Mouse (Mus musculus) layer of hippocampus, adult 11-12 months (tissue): ENCODE measurements at regions not wholly inside any gene's neighbourhood (a gene's known extent, or its start where the extent isn't known, plus 50 kb on each side); places are given as distances from the start of the nearest gene placed in this dataset.
A peak's percentile ranks its signal among the peaks of the same experiment; 100 is the strongest.

Source experiments
- DNase-seq: peaks from one replicate; pipeline ENCODE4 v3.0.0; 2022; ENCODE audit warnings: low spot score

DNA sequence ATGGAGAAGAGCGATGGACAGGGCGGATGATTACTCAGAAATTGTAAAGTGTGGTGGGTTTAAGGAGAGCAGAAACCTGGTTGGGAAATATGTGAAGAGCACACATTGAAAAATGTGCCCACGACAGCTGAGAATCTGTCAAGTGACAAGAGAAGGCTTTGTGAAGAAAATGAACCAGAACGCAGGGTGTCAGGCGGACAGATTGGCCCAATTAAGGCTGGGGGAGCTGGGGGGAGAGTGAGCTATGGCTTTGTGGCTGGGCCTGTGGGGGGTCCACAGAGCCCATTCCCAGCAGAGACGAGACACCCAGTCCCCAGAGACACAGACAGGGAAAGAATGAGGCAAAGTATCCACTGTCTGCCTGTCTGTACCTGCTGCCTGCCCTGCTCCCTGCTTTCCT, 153.3 kb downstream of the Shq1 start:
- no peak for DNase-seq

DNA sequence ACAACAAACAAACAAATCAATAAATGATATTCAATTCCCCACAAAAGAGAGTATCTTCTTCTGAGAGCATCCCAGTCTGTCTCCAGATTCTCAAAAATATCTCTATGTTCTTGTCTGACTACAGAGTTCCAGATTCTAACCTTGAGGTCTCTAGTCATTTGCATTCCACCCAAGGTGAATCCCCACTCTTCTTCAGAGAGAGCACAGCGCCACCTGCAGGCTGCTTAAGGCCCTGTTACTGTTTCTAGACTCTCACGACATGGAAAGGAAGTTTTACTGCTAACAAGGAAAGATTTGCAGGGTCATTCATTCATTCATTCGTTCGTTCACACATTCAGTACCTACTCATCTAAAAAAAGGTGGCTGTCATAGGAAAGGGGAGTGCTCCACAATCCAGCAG, 158.3 kb downstream of the Shq1 start:
- peak; percentile 16 for DNase-seq

DNA sequence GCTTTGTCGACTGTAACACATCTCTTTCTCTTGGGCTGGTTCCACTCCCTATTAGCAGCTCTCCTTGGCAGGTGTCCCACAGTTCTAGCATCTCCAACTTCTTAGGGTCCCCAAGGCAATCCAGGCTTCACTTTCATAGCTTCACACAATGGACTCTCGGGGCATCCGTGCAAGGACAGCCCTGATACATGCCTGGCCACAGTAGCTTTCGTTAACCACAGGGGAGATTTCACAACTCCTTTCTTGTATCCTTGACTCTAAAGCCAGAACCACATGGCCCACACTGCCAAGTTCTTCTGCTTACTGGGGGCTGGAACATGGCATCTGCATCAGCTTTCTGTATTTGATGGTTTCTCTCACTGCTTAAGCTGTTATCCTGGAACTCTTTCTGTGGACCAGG, 160.3 kb downstream of the Shq1 start:
- no peak for DNase-seq

DNA sequence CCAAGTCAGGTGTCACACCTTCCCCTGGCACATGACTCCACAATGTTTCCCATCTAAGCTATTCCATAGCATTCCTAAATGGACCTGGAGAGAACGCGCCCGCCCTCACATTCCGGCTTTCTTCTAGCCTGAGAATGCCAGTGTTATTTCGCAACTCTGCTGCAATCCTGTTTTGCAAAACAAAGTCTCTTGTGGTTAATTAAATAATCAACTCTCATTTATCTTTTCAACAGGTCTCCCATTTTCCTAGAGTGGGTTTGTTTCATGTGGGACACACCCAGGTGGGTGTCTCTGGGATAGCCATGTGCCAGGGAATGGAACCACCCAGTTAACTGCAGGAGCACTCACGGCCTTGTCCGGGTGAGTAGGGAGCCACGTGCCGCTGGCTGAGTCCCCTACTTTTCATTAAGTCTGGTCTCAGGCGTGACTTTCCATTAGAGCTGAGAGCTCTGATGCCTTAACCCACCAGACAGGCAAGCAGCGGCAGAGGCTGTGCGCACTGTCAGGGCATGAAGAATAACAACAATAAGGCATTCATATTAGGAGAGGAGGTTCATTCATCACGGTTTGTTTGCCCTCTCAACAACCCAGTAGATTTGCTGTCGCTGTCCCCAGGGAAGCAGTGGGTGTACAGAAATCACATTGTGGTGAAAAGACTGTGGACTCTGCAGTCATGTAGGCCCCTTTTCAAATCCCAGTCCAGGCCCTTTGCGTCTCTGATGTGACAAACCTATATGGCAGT, 165.3 kb downstream of the Shq1 start:
- no peak for DNase-seq

DNA sequence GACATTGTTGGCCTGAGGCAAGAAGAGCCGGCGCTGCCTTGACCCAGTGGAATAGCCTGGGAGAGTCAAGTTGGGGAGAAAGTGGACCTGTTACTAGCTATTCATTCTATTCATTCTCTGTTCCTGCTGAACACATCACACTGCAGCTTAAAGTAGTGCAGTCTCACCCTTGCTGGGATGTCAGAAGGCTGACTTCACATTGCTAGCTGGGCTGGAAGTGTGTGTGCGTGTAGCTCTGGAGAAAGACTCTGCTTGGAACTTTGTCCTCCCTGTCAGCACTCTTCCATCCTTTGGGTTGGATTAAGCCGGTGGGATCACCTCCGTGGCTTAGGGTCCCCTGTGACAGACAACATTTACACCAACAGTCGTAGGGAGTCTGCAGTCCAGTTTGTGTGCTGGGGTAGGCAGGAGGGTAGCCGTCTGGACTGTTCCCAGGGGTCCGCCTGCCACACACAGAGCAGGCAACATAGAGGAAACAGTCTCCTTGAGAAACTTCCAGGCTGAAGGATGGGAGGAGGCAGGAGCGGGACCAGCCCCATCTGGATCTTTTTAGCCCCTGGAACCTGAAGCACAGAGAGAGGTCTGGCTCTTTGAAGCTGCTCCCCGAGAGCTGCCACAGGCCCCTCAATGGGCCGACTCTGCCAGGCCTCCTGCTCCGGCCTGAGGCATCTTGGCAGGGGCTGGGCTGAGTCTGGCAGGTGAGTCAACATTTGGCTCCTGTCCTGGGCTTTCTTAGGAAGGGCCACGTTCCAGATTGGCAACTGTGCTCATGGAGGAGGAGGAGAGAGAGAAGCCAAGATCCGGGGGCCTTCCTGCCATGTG, 167.8 kb downstream of the Shq1 start:
- no peak for DNase-seq

DNA sequence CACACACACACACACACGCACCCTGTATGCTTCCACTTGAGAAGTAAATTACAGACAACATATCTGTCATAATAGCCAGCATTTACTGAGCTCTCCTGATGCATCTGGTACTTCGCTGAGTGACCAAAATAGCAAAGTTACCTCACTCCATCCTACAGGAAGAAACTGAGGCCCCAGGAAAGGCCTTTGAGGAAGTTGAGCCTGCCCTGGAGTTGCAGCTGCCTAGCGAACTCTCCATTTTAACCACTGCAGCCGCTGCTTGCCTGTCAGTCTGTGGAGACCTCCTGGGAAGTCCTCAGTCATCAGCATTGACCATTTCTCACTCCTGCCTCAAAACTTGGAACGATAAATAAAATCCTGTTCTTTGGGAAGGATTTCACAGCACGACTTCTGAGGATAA, 168.8 kb downstream of the Shq1 start:
- no peak for DNase-seq

DNA sequence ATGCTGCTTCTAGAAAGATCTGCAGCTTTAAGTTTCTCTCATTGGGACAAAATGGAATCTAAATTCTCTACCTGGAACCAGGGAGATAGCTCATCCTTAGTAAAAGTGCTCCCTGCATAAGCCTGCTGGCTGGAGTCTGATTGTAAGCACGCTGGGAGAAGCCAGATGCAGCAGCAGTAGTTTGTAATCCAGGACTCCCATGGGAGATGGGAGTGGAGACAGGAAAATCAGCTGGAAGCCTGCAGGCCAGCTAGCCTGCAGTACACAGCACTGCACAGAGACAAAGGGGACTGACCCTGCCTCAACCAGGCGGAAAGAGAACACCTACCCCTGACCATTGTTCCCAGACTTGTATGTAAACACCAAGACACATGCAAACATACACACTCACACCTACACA, 170.2 kb downstream of the Shq1 start:
- no peak for DNase-seq

DNA sequence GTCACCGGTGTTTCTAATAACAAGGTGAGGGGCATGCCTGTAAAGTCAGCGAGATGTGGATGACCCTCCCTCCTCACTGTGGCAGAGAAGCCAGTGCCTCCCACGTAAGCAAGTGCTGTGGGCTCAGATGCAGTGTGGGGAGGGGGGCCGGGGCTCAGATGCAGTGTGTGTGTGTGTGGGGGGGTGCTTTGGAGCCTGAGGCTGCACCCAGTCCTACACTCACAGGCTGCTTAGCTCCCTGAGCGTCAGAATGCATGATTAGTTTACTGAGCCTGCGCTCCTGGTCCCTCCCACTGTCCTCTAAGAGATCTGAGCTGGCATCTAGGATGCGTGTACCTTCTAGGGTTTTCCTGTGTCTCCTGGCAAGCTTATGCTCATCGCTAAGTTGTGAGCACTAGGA, 170.9 kb downstream of the Shq1 start:
- no peak for DNase-seq

DNA sequence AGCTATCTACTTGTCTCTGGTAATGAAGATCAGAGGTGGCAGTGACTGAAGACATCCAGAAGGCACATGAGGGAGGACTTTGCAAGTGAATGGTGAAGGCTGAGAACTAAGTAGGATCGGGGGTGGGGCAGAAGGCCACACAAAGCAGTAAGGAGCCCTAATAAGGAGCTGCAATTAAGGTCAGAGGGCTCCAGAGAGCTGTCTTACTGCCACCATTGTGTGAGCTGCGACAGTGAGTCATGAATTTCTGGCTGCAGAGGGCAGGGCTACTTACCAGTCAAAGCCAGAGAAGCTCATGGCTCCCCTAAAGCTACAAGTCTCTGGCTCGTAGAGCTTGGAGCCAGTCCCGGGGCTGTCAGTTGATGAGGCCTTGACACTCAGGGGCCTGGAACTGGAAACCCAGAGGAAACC, 172.1 kb downstream of the Shq1 start:
- DNase-seq: no peak

DNA sequence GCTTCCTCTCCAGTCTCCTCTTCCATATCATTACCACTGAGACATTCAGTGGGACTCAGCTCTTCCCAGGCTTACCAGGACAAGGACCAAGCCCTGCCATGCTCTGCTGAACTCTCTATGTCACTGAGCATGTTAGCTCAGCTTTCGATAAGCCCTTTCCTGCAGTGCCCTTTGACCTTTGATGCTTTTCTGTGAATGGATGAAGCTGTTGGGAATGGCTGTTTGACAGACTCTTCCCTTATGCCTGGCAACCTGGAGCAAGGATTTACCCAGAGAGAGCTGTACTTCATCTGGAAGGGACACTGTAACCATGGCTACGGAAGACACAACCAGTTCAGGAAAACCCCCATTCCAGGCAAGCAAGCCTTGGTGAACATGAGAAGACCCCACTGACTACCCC, 172.8 kb downstream of the Shq1 start:
- no peak for DNase-seq

DNA sequence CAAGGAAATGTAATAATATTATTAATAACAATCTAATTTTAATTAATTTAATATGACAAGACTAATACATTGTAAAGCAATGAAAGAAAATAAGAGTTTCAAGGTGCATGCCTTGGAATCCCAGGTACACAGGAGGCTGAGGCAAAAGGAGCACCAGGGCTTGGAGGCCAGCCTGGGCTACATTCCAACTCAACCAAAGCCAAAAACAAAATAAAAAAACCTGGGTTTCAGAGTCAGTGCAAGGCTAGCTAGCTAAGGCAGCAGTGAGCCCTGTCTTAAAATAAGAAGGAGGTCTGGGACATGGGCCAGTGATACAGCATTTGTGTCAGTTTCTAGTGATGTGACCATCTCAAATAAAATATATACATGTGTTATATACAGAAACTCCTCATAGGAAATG, 174.8 kb downstream of the Shq1 start:
- no peak for DNase-seq

DNA sequence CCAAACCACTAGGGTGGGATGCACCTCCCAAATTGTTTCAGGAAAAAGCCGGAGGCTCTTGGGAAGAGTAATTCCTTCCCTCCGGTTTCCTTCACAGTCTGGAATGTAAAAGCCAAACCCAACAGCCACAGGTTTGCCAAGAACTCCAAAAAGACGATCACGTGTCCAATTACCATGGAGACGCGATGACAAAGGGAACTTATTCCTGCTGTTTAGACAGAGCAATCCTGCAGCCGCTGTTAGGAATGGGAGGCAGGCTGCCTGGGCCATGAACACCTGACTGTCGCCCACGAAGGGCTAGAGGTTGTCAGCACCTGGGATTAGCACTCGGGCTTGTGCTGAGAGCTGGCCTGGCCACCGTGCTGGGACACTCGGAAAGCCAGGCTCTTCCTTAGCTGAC, 175.8 kb downstream of the Shq1 start:
- DNase-seq: peak; percentile 47

DNA sequence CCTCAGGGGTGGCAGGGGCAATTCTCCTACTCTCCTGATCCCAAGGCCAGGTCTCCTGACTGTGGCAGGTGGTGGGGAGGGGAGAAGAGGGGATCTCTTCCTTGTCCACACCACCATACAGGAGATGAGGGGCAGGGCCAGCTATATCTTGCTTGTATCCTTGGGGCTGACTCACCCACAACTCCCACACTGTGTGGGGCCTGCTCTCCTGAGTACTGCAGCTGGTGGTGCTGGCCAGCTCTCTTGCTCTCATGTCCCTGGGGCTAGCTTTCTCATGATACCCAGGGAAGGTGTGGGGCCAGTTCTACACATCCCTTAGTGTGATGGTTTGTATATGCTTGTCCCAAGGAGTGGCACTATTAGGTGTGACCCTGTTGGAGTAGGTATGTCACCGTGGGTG, 177.4 kb downstream of the Shq1 start:
- DNase-seq: no peak

DNA sequence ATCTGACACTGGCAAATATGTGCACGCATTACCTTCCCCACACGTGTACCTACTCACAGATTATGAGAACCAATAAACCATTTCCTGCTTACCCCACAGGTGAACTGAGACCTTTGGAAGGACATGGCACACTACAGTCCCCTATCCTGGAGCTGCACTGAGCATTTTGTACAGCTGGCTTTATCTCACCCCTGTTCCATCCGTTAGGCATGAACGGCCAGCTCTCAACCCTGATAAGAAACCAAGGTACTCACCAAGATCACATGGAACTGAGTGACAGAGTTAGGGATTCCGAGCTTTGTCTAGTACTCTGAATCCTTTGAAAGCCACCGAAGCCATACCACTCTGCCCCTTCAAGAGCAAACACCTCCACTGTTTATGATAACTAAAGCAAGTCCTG, 179.1 kb downstream of the Shq1 start:
- DNase-seq: no peak

DNA sequence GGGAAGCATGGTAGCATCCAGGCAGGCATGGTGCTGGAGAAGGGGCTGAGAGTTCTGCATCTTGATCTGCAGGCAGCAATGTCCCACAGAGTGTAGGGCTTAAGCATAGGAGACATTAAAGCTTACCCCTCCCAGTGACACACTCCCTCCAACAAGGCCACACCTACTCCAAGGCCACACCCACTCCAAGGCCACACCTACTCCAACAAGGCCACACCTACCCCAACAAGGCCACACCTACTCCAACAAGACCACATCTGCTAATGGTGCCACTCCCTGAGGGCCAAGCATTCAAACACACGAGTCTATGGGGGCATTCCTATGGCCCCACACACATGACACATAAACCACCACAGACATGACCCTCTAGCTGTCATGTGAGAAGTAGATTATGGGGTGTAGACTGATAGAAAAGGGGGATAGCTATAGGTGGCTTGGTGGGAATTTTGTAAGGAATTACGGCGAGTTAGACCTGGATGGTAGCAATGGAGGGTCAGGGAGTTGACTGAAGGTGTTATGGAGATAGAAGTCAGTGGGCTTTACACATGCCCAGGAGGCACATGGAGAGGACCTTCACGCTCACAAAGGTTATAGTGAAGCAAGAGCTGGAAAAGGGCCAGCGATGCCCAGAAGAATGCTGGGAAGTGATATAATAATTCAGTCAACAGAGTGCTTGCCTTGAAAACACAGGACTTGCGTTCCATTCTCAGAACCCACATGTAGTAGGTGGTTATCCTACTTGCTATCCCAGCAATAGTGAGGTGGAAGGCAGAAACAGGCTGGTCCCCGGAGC, 179.8 kb downstream of the Shq1 start:
- DNase-seq: no peak

DNA sequence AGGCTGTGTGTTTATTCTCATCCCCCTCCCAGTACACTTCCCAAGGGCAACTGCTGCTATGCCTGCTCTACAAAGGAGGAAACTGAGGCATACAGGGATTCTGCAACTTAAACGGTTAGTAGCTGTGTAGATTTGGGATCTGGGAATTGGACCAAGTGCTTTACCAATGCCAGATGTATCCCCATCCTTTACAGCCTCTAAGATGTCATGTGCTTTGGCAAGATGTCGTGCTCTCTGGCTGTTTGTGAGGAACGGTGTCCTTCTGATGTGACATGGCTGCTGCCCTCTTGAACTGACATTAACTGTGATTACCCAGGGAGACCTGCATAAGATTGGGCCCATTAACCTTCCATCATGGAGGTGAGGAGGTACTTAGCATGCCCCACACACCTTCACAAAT, 187.1 kb downstream of the Shq1 start:
- no peak for DNase-seq

DNA sequence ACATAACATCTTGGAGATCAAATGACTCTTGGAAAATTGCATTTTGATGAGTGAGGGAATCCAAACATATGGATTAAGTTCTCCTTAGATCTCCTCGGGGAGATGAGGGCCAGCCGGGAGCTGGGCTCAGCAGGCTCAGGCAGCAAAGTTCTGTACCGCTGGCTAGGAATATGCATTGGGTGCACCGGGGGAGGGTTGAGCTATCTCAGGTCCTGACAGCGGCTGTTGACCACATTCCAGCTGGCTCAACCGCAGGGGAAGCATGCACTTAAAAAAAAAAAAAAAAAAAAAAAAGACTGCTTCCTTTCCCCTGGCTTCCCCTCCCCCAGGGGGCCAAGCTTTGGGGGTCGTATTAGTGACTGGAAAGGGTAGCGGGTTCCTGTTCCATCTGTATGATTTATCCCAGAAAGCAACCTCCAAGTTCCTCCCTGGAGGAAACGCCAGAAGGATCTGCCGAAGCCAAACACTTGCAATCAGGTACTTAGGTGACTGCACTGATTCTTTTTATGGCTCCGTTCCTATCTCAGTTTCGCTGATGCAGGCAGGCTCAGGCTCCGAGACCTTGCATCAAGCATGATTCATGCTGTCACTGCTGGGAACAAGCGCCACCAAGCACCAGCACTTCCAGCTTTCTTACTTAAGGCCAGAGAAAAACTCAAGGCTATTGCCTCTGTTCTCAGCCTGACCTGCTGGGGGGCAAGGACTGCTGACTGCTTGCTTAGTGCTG, 187.7 kb downstream of the Shq1 start:
- DNase-seq: no peak

DNA sequence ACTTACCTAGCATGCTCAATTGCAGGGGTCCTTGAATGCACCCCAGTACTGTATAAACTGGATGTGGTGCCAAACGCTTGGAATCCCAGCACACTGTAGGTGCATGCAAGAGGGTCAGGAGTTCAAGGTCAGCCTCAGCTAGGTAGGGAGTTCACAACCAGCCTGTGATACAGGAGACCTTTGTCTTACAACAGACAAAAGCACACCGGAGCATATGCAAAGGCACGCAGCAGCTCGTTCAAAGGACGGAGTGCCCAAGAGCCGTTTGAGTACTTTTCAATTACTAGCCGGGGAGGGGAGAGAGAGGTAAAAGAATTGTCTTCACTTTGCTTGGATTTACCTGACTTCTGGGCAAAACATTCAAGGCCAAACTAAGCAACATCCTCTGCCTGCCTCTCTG, 188.4 kb downstream of the Shq1 start:
- no peak for DNase-seq

DNA sequence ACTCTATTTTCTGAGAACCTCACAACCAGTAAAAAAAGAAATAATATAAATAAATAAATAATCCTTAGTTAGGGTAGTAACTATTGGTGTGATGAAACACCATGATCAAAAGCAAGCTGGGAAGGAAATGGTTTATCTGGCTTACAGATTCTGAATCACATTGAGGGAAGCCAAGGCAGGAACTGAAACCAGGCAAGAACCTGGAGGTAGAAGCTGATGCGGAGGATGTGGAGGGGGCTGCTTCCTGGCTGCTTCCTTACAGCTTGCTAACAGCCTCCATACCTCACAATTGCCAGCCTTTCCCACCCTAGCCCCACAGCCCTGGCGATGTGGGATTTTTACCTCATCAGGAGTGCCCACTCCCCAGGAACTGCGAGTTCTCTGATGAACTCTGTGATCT, 190.4 kb downstream of the Shq1 start:
- DNase-seq: no peak

DNA sequence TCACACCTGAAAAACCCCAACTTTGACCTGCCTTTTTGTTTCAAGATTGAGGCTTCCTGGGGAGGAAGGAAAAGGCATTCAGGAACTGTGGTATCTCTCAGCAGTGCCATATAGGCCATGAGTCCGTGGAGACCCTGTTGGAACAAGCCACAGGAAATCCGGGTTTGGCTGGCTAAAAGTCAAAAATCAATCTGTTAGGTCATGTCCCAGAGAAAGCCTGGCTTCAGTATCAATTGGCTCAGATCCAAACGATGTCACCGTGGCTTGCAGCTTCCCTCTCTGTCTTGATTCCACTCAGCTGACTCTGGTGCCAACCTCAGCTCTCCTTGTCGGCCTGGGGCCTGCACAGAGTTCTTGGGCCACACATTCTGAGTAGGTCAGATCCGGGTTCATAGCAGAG, 191.1 kb downstream of the Shq1 start:
- no peak for DNase-seq

DNA sequence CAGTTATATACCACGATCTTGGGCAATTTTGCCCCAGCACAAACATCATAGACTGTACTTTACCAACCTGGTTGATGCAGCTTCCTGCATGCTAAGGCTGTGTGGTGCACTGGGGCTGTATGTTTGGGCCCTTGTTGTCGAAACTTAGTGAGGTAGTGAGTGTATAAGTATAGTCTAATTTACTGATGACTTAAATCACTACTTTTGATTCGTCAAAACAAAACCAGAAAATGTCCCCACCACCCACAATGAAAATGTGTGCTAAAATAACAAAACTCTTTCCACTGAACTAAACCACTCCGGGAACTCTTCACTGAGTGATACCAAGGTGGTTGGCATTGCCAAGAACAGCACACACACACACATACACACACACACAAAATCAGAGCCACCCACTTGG, 191.5 kb downstream of the Shq1 start:
- DNase-seq: no peak
